Mouse (Mus musculus): ENCODE data around the gene Higd1a. TPM values are rescaled to one million over a fixed set of nuclear protein-coding genes. Genes with fewer than 3 reads are reported as not detected.

Higd1a gene
- total and polyA plus RNA-seq, 2 experiments, result 14.7 to 65.6 TPM

DNA sequence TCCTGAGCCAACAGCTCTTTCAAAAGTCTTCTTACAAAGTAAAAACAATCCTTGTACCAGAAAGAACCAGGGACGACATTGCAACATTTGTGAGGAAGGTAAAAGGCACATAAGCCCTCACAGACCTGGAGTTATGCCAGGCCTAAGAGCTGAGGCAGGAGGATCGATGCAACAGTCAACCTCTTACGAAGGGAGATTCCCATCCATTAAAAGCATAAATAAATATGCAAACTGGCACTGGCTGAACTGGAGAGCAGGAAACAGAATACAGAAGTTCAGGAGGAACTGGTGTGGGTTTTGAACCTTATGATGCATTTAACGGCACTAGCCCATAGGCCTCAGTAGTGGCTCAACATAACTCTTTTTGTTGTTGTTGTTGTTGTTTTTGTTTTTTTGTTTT is 46.2 kb upstream of the Higd1a start:
- DNase-seq (ENCODE audit: extremely low read depth, low read depth, low spot score), result peak; percentile 87
- Histone ChIP-seq H3K4me1 (ENCODE audit: control insufficient read depth, insufficient read depth, low read length) (peaks cover 39% of the 10 kb centered on the region), H3K36me3 (ENCODE audit: control insufficient read depth, insufficient read depth, low read length) (no peaks in the 10 kb centered on the region), H3K79me2 (ENCODE audit: control insufficient read depth, insufficient read depth, low read length) (no peaks in the 10 kb centered on the region), H3K27ac (replicated peaks; ENCODE audit: insufficient read depth, low read depth, low read length) (peak overlapping the region; percentile 89), H3K4me3 (ENCODE audit: insufficient read depth, low read depth, low read length) (no peak overlapping the region), H3K9ac (ENCODE audit: low read depth, low read length) (no peak overlapping the region), H3K27me3 (ENCODE audit: control insufficient read depth, insufficient read depth, low read length) (no peaks in the 10 kb centered on the region)
- 13% methylated on average over 4 of the region's 4 CpGs for WGBS
- no peak for TF ChIP-seq POLR2A (IDR thresholded peaks at IDR 0.05; ENCODE audit: extremely low read depth, insufficient read depth, low read length)
- no peak for TF ChIP-seq CTCF (IDR thresholded peaks at IDR 0.05; ENCODE audit: low read depth, low read length)

DNA sequence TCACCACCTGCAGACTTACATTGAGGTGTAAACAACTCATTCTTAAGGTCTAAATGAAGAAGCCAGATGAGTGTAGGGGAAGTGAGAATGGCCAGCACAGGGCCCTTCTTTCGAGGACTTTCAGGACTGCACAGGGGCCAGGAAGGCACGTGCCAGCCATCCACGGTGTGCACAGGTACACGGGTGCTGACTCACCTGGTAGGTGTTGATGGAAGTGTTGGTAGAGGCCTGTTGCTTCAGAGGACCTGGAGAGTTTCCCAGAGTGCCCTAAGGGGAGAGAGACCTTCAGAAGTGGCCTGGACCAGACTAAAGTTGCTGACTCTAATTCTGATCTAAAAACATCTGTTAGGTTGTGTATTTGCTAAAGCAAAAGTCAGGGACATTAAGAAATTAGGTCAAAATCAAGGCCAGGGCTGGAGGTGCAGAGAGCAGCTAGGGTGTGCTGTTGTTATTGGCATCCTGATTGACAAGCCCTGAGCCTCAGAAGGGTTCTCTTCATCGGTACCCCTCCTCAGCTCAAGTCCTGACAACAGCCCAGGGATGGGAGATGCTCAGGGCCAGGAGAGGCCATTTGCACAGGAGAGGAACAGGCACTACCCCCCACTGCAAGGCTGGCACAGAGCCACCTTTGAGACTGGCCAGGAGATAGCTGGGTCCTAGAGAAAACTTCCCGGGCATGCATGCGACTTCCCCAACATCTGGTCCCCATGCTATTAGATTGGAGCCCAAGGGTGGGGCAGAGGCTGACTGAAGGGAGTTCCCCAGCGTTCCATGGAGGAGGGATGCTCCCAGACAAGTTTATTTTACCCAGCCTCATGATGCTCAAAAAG is 45.5 kb upstream of the Higd1a start:
- WGBS, result 21% methylated on average over 8 of the region's 8 CpGs
- Histone ChIP-seq H3K27me3 (ENCODE audit: control insufficient read depth, insufficient read depth, low read length) (no peaks in the 10 kb centered on the region), H3K79me2 (ENCODE audit: control insufficient read depth, insufficient read depth, low read length) (no peaks in the 10 kb centered on the region), H3K36me3 (ENCODE audit: control insufficient read depth, insufficient read depth, low read length) (no peaks in the 10 kb centered on the region), H3K9ac (ENCODE audit: low read depth, low read length) (peak overlapping the region; percentile 30), H3K27ac (replicated peaks; ENCODE audit: insufficient read depth, low read depth, low read length) (peak overlapping the region; percentile 97), H3K4me1 (ENCODE audit: control insufficient read depth, insufficient read depth, low read length) (peaks cover 39% of the 10 kb centered on the region), H3K4me3 (ENCODE audit: insufficient read depth, low read depth, low read length) (no peak overlapping the region)
- peak; percentile 99 for DNase-seq (ENCODE audit: extremely low read depth, low read depth, low spot score)
- TF ChIP-seq POLR2A (IDR thresholded peaks at IDR 0.05; ENCODE audit: extremely low read depth, insufficient read depth, low read length), result no peak
- TF ChIP-seq CTCF (IDR thresholded peaks at IDR 0.05; ENCODE audit: low read depth, low read length), result peak; percentile 32; the same call in 1 of the 2 replicates

DNA sequence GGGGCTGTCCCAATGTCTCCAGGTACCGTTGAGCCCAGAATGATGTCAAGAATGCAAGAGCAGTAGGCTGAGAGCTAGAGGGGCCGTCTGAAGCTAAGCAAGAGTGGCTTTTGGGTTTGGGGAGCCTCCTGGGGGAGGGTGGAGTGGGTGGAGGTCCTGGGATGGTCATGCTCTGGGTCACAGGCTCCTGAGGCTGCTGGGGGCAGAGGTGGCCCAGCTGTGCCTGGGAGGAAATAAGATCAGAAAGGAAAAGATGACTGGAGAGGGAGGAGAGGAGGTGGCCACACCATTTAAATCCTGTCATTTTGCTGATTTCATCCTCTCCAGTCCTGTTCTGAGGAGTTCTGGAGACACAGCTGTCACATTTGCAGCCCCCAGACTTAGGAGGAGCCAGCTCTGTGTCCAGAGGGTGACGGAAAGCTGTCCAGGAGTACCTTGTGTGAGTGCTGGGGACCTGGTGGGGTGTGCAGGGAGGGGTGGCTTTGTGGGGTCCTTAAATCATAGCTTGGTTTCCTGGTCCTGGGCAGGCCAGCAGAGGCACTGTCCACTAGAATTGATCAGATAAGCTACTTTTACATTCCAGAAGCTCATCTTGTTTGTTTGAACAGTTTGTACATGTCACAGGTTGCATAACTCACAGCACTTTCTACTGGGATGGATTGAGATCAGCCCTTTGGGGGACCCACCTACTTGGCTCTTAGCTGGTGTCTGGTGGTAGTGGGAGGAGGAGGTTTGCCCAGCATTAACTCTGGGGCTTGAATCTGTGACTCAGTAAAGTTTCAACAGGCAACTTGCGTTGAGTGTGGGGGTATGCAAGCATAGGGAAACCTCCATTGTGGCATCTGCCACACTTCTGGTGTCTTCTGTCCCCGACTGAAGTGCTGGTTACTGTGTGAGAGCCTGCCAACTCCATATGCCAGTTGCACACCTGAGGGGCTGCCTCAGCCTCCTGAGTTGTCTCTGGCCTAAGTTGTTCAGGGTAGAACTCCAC is 43.8 kb upstream of the Higd1a start:
- Histone ChIP-seq H3K4me3 (ENCODE audit: insufficient read depth, low read depth, low read length) (no peak overlapping the region), H3K27ac (replicated peaks; ENCODE audit: insufficient read depth, low read depth, low read length) (peak overlapping the region; percentile 97), H3K9ac (ENCODE audit: low read depth, low read length) (peak overlapping the region; percentile 78), H3K79me2 (ENCODE audit: control insufficient read depth, insufficient read depth, low read length) (no peaks in the 10 kb centered on the region), H3K27me3 (ENCODE audit: control insufficient read depth, insufficient read depth, low read length) (no peaks in the 10 kb centered on the region), H3K4me1 (ENCODE audit: control insufficient read depth, insufficient read depth, low read length) (peaks cover 39% of the 10 kb centered on the region), H3K36me3 (ENCODE audit: control insufficient read depth, insufficient read depth, low read length) (no peaks in the 10 kb centered on the region)
- WGBS, result 45% methylated on average over 5 of the region's 5 CpGs
- DNase-seq (ENCODE audit: extremely low read depth, low read depth, low spot score), result peak; percentile 98
- no peak for TF ChIP-seq POLR2A (IDR thresholded peaks at IDR 0.05; ENCODE audit: extremely low read depth, insufficient read depth, low read length)
- TF ChIP-seq CTCF (IDR thresholded peaks at IDR 0.05; ENCODE audit: low read depth, low read length), result peak; percentile 45

DNA sequence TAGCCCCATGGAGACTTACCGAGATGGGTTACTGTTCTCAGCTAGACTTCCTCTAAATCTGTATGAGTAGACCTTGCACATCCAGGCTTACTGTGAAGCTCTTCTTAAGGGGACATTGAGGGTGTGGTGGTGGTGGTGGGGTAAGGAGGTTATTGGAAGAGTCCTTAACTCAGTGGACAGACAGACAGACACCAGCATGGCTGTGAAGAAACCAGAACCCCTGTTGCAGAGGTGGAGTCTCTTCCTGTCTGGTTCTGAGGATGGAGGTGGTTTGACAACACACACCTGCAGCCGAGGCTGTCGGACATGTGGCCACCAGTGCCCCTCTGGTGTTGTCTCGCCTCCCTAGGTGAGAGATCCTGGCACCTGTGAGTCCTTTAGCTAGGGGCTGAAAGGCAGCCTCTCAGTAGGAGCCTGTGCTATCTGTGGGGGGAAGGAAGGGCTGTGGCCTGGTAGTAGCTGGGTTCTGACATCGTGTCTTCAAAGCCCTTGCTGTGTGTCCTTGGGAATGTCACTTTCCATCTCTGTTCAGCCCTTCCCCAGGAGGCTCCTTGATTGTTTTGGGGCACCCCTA is 42.2 kb upstream of the Higd1a start:
- H3K36me3 ChIP-seq (ENCODE audit: control insufficient read depth, insufficient read depth, low read length), result no peaks in the 10 kb centered on the region
- H3K4me3 ChIP-seq (ENCODE audit: insufficient read depth, low read depth, low read length), result no peak overlapping the region
- no peak overlapping the region for H3K27ac ChIP-seq (replicated peaks; ENCODE audit: insufficient read depth, low read depth, low read length)
- H3K27me3 ChIP-seq (ENCODE audit: control insufficient read depth, insufficient read depth, low read length), result no peaks in the 10 kb centered on the region
- WGBS, result 80% methylated on average over 5 of the region's 5 CpGs
- H3K9ac ChIP-seq (ENCODE audit: low read depth, low read length), result no peak overlapping the region
- TF ChIP-seq POLR2A (IDR thresholded peaks at IDR 0.05; ENCODE audit: extremely low read depth, insufficient read depth, low read length) (no peak), CTCF (IDR thresholded peaks at IDR 0.05; ENCODE audit: low read depth, low read length) (no peak)
- DNase-seq (ENCODE audit: extremely low read depth, low read depth, low spot score), result no peak
- H3K79me2 ChIP-seq (ENCODE audit: control insufficient read depth, insufficient read depth, low read length), result no peaks in the 10 kb centered on the region
- H3K4me1 ChIP-seq (ENCODE audit: control insufficient read depth, insufficient read depth, low read length), result peaks cover 29% of the 10 kb centered on the region

DNA sequence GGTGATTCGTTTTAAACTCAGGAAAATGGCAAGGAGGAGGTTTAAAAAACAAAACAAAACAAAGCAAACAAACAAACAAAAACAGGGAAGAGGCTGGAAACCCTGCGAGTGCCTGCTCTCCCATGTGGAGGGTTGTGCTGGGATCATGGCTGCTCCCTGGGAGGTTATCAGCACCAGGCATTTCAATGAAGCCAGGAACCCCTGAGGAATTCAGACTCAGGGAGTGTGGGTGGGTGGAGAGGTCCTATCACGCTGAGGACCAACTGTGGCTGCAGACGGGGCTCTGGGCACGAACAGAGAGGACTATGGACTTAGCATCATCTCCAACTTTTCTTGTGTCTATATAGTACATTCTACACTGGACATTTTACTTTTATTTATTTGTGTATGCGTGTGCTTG is 41.1 kb upstream of the Higd1a start:
- H3K4me3 ChIP-seq (ENCODE audit: insufficient read depth, low read depth, low read length), result no peak overlapping the region
- H3K36me3 ChIP-seq (ENCODE audit: control insufficient read depth, insufficient read depth, low read length), result no peaks in the 10 kb centered on the region
- no peak overlapping the region for H3K9ac ChIP-seq (ENCODE audit: low read depth, low read length)
- no peak for DNase-seq (ENCODE audit: extremely low read depth, low read depth, low spot score)
- no peak overlapping the region for H3K27ac ChIP-seq (replicated peaks; ENCODE audit: insufficient read depth, low read depth, low read length)
- TF ChIP-seq POLR2A (IDR thresholded peaks at IDR 0.05; ENCODE audit: extremely low read depth, insufficient read depth, low read length), result no peak
- TF ChIP-seq CTCF (IDR thresholded peaks at IDR 0.05; ENCODE audit: low read depth, low read length), result no peak
- peaks cover 24% of the 10 kb centered on the region for H3K4me1 ChIP-seq (ENCODE audit: control insufficient read depth, insufficient read depth, low read length)
- no peaks in the 10 kb centered on the region for H3K27me3 ChIP-seq (ENCODE audit: control insufficient read depth, insufficient read depth, low read length)
- WGBS, result 75% methylated on average over 6 of the region's 6 CpGs
- H3K79me2 ChIP-seq (ENCODE audit: control insufficient read depth, insufficient read depth, low read length), result no peaks in the 10 kb centered on the region
